Mouse (Mus musculus) liver, embryonic 15.5 days (tissue): ENCODE results near the gene Olfr933. TPM values are rescaled to one million over a fixed set of nuclear protein-coding genes. Genes with fewer than 3 reads are reported as not detected.

Experiments used
- ATAC-seq: fragments of 200-750 bp; cut with Nextera tagmentation; 2 replicates; pipeline ENCODE4 v1.8.0; 2017; ENCODE audit warnings: moderate number of reproducible peaks, mild to moderate bottlenecking, moderate library complexity; ENCODE audit not compliant: insufficient read depth
- H3K27ac ChIP-seq: fragments of 300-500 bp; sonication (generic); replicated peaks from 2 replicates; pipeline ENCODE4 v1.5.1; 2015; ENCODE audit warnings: mild to moderate bottlenecking, inconsistent platforms
- H3K27me3 ChIP-seq: fragments of 300-500 bp; sonication (generic); 2 replicates; pipeline ENCODE4 v1.6.1; 2015; ENCODE audit warnings: mild to moderate bottlenecking, inconsistent platforms
- H3K36me3 ChIP-seq: fragments of 300-500 bp; sonication (generic); replicated peaks from 2 replicates; pipeline ENCODE4 v1.6.1; 2015; ENCODE audit warnings: moderate library complexity, mild to moderate bottlenecking, inconsistent platforms
- H3K4me1 ChIP-seq: fragments of 300-500 bp; sonication (generic); replicated peaks from 2 replicates; pipeline ENCODE4 v1.6.1; 2015; ENCODE audit warnings: inconsistent platforms
- H3K4me2 ChIP-seq: fragments of 300-500 bp; sonication (generic); 2 replicates; pipeline ENCODE4 v1.6.1; 2015; ENCODE audit warnings: moderate library complexity, mild to moderate bottlenecking, inconsistent platforms
- H3K4me3 ChIP-seq: fragments of 300-500 bp; sonication (generic); replicated peaks from 2 replicates; pipeline ENCODE4 v1.5.1; 2015; ENCODE audit warnings: mild to moderate bottlenecking, inconsistent platforms
- H3K9ac ChIP-seq: fragments of 300-500 bp; sonication (generic); 2 replicates; pipeline ENCODE4 v1.6.1; 2015; ENCODE audit warnings: moderate library complexity, mild to moderate bottlenecking, inconsistent platforms
- H3K9me3 ChIP-seq: fragments of 300-500 bp; sonication (generic); replicated peaks from 2 replicates; pipeline ENCODE4 v1.6.1; 2016; ENCODE audit warnings: inconsistent platforms
- WGBS: fragments of 180-500 bp; shearing (Covaris S2); methylation state at CpG from one replicate; pipeline ENCODE4 v1.1.7; 2015; ENCODE audit warnings: mixed read lengths; ENCODE audit not compliant: insufficient replicate concordance; 5-methylcytosine and 5-hydroxymethylcytosine counted together
- polyA plus RNA-seq: library from polyadenylated mRNA; unstranded; fragments of >200 nt; fragmentation: Nextera tagmentation; extraction: Ambion mirVana; gene quantifications from 2 replicates; pipeline ENCODE4 v1.2.1, GENCODE M21; 2015

Olfr933 gene
- not detected in 2 replicates for polyA plus RNA-seq

- Histone ChIP-seq H3K36me3 (no peaks in the 10 kb centered on the region), H3K4me3 (no peak within 1 kb of the TSS), H3K27ac (no peak within 1 kb of the TSS), H3K9me3 (no peaks in the 10 kb centered on the region), H3K9ac (no peak within 1 kb of the TSS), H3K27me3 (no peaks in the 10 kb centered on the region), H3K4me2 (no peak within 1 kb of the TSS), H3K4me1 (no peaks in the 10 kb centered on the region)
- 50% methylated on average over 4 of the region's 4 CpGs for WGBS
- ATAC-seq, result no peak
Measured at GRCm38 (mm10) chr9:38972013-38972412, at the start of gene Olfr933. Gene Olfr933, plus strand, starts transcription at chr9:38972313.

- Histone ChIP-seq H3K9ac (no peak within 1 kb of the TSS), H3K9me3 (no peaks in the 10 kb centered on the region)
Measured at GRCm38 (mm10) chr9:38929509-38929908, 42.6 kb upstream of the Olfr933 start, which contains the start of gene Olfr930. Gene Olfr930, plus strand, starts transcription at chr9:38929809.

GRCm38 (mm10) chr9:38953401-38954123 lies 18.6 kb upstream of the Olfr933 start:
- Histone ChIP-seq H3K4me3 (no peak overlapping the region), H3K4me1 (no peaks in the 10 kb centered on the region), H3K27me3 (no peaks in the 10 kb centered on the region), H3K27ac (no peak overlapping the region), H3K4me2 (no peak overlapping the region), H3K9me3 (no peaks in the 10 kb centered on the region), H3K36me3 (no peaks in the 10 kb centered on the region), H3K9ac (no peak overlapping the region)
- no peak for ATAC-seq
- WGBS, result 55% methylated on average over 7 of the region's 7 CpGs

More at GRCm38 (mm10) chr9:38929509-38929908, 42.6 kb upstream of the Olfr933 start, which contains the start of gene Olfr930:
- no peaks in the 10 kb centered on the region for H3K27me3 ChIP-seq
- no peaks in the 10 kb centered on the region for H3K36me3 ChIP-seq
- H3K4me1 ChIP-seq, result no peaks in the 10 kb centered on the region
- H3K27ac ChIP-seq, result no peak within 1 kb of the TSS
- no peak within 1 kb of the TSS for H3K4me2 ChIP-seq
- no peak within 1 kb of the TSS for H3K4me3 ChIP-seq
- ATAC-seq, result no peak

- Histone ChIP-seq H3K27me3 (no peaks in the 10 kb centered on the region), H3K36me3 (no peaks in the 10 kb centered on the region), H3K9me3 (no peaks in the 10 kb centered on the region), H3K4me3 (no peak overlapping the region), H3K4me2 (no peak overlapping the region), H3K4me1 (no peaks in the 10 kb centered on the region), H3K27ac (no peak overlapping the region), H3K9ac (no peak overlapping the region)
- no peak for ATAC-seq
- WGBS, result 64% methylated on average over 4 of the region's 4 CpGs
Measured at GRCm38 (mm10) chr9:38954124-38954416, 18.0 kb upstream of the Olfr933 start.

- Histone ChIP-seq H3K27me3 (no peaks in the 10 kb centered on the region), H3K27ac (no peak within 1 kb of the TSS), H3K9ac (no peak within 1 kb of the TSS), H3K36me3 (no peaks in the 10 kb centered on the region), H3K9me3 (no peaks in the 10 kb centered on the region), H3K4me2 (no peak within 1 kb of the TSS), H3K4me1 (no peaks in the 10 kb centered on the region), H3K4me3 (no peak within 1 kb of the TSS)
- no peak for ATAC-seq
- WGBS, result 75% methylated on average over 2 of the region's 2 CpGs
Measured at GRCm38 (mm10) chr9:38988215-38988614, 16.1 kb downstream of the Olfr933 start, which contains the start of gene Olfr934. Gene Olfr934, minus strand, starts transcription at chr9:38988315.

GRCm38 (mm10) chr9:38999583-38999982 lies 27.5 kb downstream of the Olfr933 start, which contains the start of gene Olfr935:
Gene Olfr935, minus strand, starts transcription at chr9:38999683.
- 36% methylated on average over 2 of the region's 2 CpGs for WGBS
- no peak for ATAC-seq
- no peaks in the 10 kb centered on the region for H3K9me3 ChIP-seq
- H3K4me2 ChIP-seq, result no peak within 1 kb of the TSS
- no peak within 1 kb of the TSS for H3K9ac ChIP-seq
- no peak within 1 kb of the TSS for H3K27ac ChIP-seq
- no peak within 1 kb of the TSS for H3K4me3 ChIP-seq
- H3K36me3 ChIP-seq, result no peaks in the 10 kb centered on the region
- H3K27me3 ChIP-seq, result no peaks in the 10 kb centered on the region
- no peaks in the 10 kb centered on the region for H3K4me1 ChIP-seq

- Histone ChIP-seq H3K36me3 (no peaks in the 10 kb centered on the region), H3K9me3 (no peaks in the 10 kb centered on the region), H3K4me2 (no peak within 1 kb of the TSS), H3K4me3 (no peak within 1 kb of the TSS), H3K9ac (no peak within 1 kb of the TSS), H3K27ac (no peak within 1 kb of the TSS), H3K4me1 (no peaks in the 10 kb centered on the region), H3K27me3 (no peaks in the 10 kb centered on the region)
- ATAC-seq, result no peak
- WGBS, result 51% methylated on average over 1 of the region's 1 CpGs
Measured at GRCm38 (mm10) chr9:39023277-39023676, 51.2 kb downstream of the Olfr933 start, which contains the start of gene Olfr146. Gene Olfr146, minus strand, starts transcription at chr9:39023377.

Other genes with a start within 250 kb of the Olfr933 start
- 0.02 TPM in 1 of 2 replicates, not detected in the other for gene Olfr920, start 220.0 kb upstream of the Olfr933 start, polyA plus RNA-seq
- not detected in 2 replicates for gene Olfr921, start 199.2 kb upstream of the Olfr933 start, polyA plus RNA-seq
- gene Olfr922, start 157.7 kb upstream of the Olfr933 start, polyA plus RNA-seq, result not detected in 2 replicates
- 0.03 TPM in 1 of 2 replicates, not detected in the other for gene Olfr923, start 145.8 kb upstream of the Olfr933 start, polyA plus RNA-seq
- gene Olfr924, start 127.9 kb upstream of the Olfr933 start, polyA plus RNA-seq, result not detected in 2 replicates
- gene Olfr26, start 117.3 kb upstream of the Olfr933 start, polyA plus RNA-seq, result not detected in 2 replicates
- not detected in 2 replicates for gene Olfr926, start 95.2 kb upstream of the Olfr933 start, polyA plus RNA-seq
- not detected in 2 replicates for gene Olfr930, start 42.5 kb upstream of the Olfr933 start, polyA plus RNA-seq
- not detected in 2 replicates for gene Olfr934, start 16.0 kb downstream of the Olfr933 start, polyA plus RNA-seq
- not detected in 2 replicates for gene Olfr935, start 27.4 kb downstream of the Olfr933 start, polyA plus RNA-seq
- not detected in 2 replicates for gene Olfr146, start 51.1 kb downstream of the Olfr933 start, polyA plus RNA-seq
- not detected in 2 replicates for gene Olfr937, start 92.6 kb downstream of the Olfr933 start, polyA plus RNA-seq
- gene Olfr938, start 106.6 kb downstream of the Olfr933 start, polyA plus RNA-seq, result not detected in 2 replicates
- not detected in 2 replicates for gene Olfr27, start 155.8 kb downstream of the Olfr933 start, polyA plus RNA-seq
- gene Olfr943, start 194.0 kb downstream of the Olfr933 start, polyA plus RNA-seq, result not detected in 2 replicates
- gene Olfr944, start 229.6 kb downstream of the Olfr933 start, polyA plus RNA-seq, result not detected in 2 replicates